Mouse (Mus musculus) liver, embryonic 16.5 days (tissue): ENCODE results near the gene Nomo1. TPM values are rescaled to one million over a fixed set of nuclear protein-coding genes. Genes with fewer than 3 reads are reported as not detected.

Experiments used
- ATAC-seq: fragments of 200-750 bp; cut with Nextera tagmentation; 2 replicates; pipeline ENCODE4 v1.8.0; 2017; ENCODE audit warnings: low read depth, mild to moderate bottlenecking, moderate number of reproducible peaks, moderate library complexity
- H3K27ac ChIP-seq: fragments of 300-500 bp; sonication (generic); 2 replicates; pipeline ENCODE4 v1.5.1; 2014; ENCODE audit warnings: mild to moderate bottlenecking, low read length
- H3K27me3 ChIP-seq: fragments of 300-500 bp; sonication (generic); 2 replicates; pipeline ENCODE4 v1.6.1; 2014; ENCODE audit warnings: low read depth, low read length, mixed read lengths; ENCODE audit not compliant: control insufficient read depth, insufficient read depth
- H3K36me3 ChIP-seq: fragments of 300-500 bp; sonication (generic); 2 replicates; pipeline ENCODE4 v1.6.1; 2014; ENCODE audit warnings: mild to moderate bottlenecking; ENCODE audit not compliant: control insufficient read depth, insufficient read depth
- H3K4me1 ChIP-seq: fragments of 300-500 bp; sonication (generic); 2 replicates; pipeline ENCODE4 v1.6.1; 2014; ENCODE audit warnings: low read depth, low read length, mixed read lengths; ENCODE audit not compliant: control insufficient read depth
- H3K4me2 ChIP-seq: fragments of 300-500 bp; sonication (generic); 2 replicates; pipeline ENCODE4 v1.6.1; 2014; ENCODE audit warnings: low read depth, low read length, mixed read lengths
- H3K4me3 ChIP-seq: fragments of 300-500 bp; sonication (generic); 2 replicates; pipeline ENCODE4 v1.5.1; 2014; ENCODE audit warnings: low read depth, mild to moderate bottlenecking, low read length
- H3K9ac ChIP-seq: fragments of 300-500 bp; sonication (generic); 2 replicates; pipeline ENCODE4 v1.6.1; 2014; ENCODE audit warnings: low read depth, low read length
- H3K9me3 ChIP-seq: fragments of 300-500 bp; sonication (generic); replicated peaks from 2 replicates; pipeline ENCODE4 v1.6.1; 2016; ENCODE audit warnings: low read length; ENCODE audit not compliant: control insufficient read depth
- WGBS: fragments of 180-500 bp; shearing (Covaris S2); extraction: QIAGEN DNeasy Blood & Tissue Kit; methylation state at CpG from one replicate; pipeline ENCODE4 v1.1.7; 2014; ENCODE audit not compliant: insufficient replicate concordance; 5-methylcytosine and 5-hydroxymethylcytosine counted together
- polyA plus RNA-seq: library from polyadenylated mRNA; unstranded; fragments of >200 nt; fragmentation: Nextera tagmentation; extraction: Ambion mirVana; gene quantifications from 2 replicates; pipeline ENCODE4 v1.2.1, GENCODE M21; 2015

The Nomo1 gene
- polyA plus RNA-seq, 1 experiment from 2014 or later: 23.4 TPM

DNA sequence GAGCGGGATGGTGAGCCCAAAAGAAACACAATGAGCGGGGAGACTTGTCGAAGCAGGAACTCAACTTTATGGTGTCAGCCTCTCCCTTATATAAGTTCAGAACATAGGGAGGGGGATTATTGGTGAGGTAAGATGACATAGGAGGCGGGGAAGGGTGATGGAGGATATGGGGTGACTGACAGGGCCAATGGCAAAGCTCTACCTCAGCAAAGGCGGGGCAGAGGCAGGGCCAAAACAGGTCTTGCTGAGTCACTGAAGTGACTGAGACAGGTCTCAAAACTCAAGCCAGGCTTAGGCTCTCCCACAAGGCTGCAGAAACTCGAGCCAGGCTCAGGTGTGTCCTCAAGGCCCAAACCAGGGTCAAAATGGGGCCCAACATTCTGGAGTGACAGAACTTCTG, 52.9 kb downstream of the Nomo1 start:
- H3K36me3 ChIP-seq: no peaks in the 10 kb centered on the region
- ATAC-seq: no peak
- no peaks in the 10 kb centered on the region for H3K27me3 ChIP-seq
- no peak overlapping the region for H3K9ac ChIP-seq
- no peak overlapping the region for H3K4me3 ChIP-seq
- no peak overlapping the region for H3K4me2 ChIP-seq
- H3K27ac ChIP-seq: no peak overlapping the region
- no peaks in the 10 kb centered on the region for H3K9me3 ChIP-seq
- no peaks in the 10 kb centered on the region for H3K4me1 ChIP-seq
- 69% methylated on average over 6 of the region's 6 CpGs for WGBS

DNA sequence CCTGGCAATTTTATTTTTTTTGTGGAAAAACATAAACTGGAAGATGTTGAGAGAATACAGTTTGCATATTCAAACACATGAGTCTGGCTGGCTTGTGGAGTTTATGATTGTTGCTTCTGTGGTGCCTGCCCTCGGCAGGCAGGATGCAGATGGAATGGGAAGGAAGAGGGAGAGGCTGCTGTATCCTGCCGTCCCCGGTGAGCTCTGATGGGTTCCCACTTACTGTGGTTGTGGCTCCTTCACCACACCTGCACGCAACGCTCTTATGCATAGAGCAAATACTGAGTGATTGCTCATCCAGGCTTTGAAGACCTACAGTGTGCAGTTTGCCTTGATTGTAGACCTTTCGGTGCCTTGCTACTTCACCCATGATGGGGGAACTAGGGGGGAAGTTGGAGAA, 54.7 kb downstream of the Nomo1 start:
- Histone ChIP-seq H3K9me3 (no peaks in the 10 kb centered on the region), H3K4me2 (no peak overlapping the region), H3K9ac (no peak overlapping the region), H3K4me1 (no peaks in the 10 kb centered on the region), H3K27me3 (no peaks in the 10 kb centered on the region), H3K27ac (no peak overlapping the region), H3K36me3 (no peaks in the 10 kb centered on the region), H3K4me3 (no peak overlapping the region)
- 38% methylated on average over 6 of the region's 6 CpGs for WGBS
- ATAC-seq: no peak

DNA sequence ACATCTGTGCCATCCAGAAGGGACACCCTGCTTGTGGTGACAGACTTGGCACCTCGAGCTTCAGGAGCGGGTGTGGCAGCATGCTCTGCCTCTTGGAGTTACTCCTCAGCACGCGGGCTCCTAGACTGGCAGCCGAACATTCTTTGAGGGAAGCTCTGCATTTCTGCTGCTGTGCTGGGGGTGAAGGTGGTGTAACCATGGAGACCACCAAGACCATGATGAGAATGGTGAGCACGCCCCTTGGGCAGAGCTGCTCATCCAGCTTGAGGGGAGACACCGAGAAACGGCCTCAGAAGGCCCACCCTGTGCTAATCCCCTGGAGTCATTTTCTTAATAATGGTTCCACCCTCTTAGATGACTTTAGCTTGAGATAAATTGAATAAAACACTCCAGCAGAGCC, 59.3 kb downstream of the Nomo1 start:
- Histone ChIP-seq H3K4me1 (no peaks in the 10 kb centered on the region), H3K27ac (no peak overlapping the region), H3K27me3 (no peaks in the 10 kb centered on the region), H3K36me3 (no peaks in the 10 kb centered on the region), H3K4me2 (no peak overlapping the region), H3K9ac (no peak overlapping the region), H3K9me3 (no peaks in the 10 kb centered on the region), H3K4me3 (no peak overlapping the region)
- no peak for ATAC-seq
- 52% methylated on average over 8 of the region's 8 CpGs for WGBS

DNA sequence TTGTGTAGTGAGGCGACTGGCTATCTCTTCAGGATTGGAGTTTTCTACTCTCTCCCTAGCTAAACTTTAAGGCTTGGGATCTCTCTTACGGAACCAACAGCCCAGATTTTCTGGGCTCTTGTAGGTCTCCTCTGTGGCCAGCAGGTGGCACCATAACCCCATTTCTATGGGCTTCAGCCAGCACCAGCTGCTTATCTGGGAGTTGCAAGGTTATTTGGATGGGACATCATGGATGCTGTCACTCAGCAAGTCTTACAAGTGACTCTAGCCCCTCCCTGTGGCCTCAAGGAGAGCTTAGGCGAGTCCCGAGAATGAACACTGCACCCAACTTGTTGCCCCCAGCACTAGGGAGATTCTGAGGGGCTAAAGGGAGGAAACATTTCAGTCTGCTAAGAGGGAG, 62.6 kb downstream of the Nomo1 start:
- no peak for ATAC-seq
- WGBS: 2% methylated on average over 4 of the region's 4 CpGs
- no peak overlapping the region for H3K4me2 ChIP-seq

DNA sequence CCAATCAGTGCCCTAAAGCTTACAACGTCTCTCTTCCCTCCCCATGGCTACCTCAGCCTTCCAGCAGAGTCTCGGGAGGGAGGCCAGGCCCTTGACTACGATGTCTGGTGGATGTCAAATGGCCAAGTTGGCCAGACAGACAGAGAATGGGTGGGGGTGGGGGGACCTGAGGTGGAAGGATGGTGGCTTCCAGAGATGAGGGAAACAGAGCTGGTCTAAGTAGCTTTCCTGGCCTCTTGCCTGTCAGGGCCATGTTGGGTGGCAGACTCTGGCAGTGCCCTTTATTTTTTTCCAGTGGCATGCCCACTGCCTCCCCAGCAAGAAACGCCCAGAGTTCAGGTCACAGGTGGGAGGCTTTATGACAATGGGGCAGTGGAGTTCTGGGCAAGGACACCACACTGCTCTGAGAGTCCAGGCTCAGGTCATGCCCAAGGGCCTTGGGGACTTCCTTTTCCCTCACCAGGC, 63.9 kb downstream of the Nomo1 start:
- no peak overlapping the region for H3K27ac ChIP-seq
- 48% methylated on average over 4 of the region's 4 CpGs for WGBS
- no peak overlapping the region for H3K4me2 ChIP-seq
- H3K9ac ChIP-seq: no peak overlapping the region
- H3K36me3 ChIP-seq: no peaks in the 10 kb centered on the region
- H3K4me3 ChIP-seq: no peak overlapping the region
- no peaks in the 10 kb centered on the region; the same call in 1 of the 2 replicates for H3K4me1 ChIP-seq
- no peak for ATAC-seq
- peaks cover 6% of the 10 kb centered on the region for H3K27me3 ChIP-seq
- no peaks in the 10 kb centered on the region for H3K9me3 ChIP-seq

More for the DNA sequence above, 62.6 kb downstream of the Nomo1 start:
- Histone ChIP-seq H3K27ac (no peak overlapping the region), H3K4me3 (no peak overlapping the region), H3K9ac (no peak overlapping the region), H3K4me1 (no peaks in the 10 kb centered on the region; the same call in 1 of the 2 replicates), H3K36me3 (no peaks in the 10 kb centered on the region), H3K9me3 (no peaks in the 10 kb centered on the region), H3K27me3 (peaks cover 6% of the 10 kb centered on the region)

DNA sequence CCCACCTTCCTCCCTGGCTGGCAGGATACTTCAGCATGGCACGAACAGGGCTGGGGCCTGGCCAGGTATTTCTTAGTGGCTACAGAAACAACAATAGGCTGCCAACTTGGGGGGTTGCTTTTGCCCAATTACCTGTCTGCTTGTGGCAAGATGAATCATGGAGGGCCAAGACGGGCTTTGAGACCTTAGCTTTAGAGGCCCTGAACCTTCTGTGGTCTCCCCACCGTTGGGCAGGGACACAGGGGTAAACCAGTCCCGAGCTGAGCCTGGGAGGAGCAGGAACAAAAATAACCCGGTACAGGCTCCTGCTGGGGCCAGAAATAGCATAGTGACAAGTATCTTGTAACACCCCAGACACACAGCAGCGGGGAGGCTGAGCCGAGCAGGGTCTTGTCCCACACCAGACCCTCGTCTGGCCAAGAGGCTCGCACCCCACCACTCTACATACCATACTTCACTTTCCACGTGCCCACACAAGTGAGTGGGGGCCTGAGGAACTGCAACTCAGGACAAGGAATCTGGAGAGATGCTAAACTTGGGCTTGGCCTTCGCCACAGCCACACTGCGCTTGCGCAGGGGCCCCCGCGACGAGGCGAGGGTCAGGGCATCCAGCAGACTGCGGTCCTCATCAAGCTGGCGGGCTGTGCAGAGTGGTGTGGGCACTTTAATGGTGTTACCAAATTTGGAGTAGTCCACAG, 64.9 kb downstream of the Nomo1 start:
- H3K9ac ChIP-seq: no peak overlapping the region
- H3K36me3 ChIP-seq: no peaks in the 10 kb centered on the region
- H3K27ac ChIP-seq: no peak overlapping the region
- H3K9me3 ChIP-seq: no peaks in the 10 kb centered on the region
- no peak overlapping the region for H3K4me3 ChIP-seq
- H3K4me2 ChIP-seq: no peak overlapping the region
- peaks cover 6% of the 10 kb centered on the region for H3K27me3 ChIP-seq
- 64% methylated on average over 19 of the region's 19 CpGs for WGBS
- no peaks in the 10 kb centered on the region; the same call in 1 of the 2 replicates for H3K4me1 ChIP-seq
- ATAC-seq: no peak

DNA sequence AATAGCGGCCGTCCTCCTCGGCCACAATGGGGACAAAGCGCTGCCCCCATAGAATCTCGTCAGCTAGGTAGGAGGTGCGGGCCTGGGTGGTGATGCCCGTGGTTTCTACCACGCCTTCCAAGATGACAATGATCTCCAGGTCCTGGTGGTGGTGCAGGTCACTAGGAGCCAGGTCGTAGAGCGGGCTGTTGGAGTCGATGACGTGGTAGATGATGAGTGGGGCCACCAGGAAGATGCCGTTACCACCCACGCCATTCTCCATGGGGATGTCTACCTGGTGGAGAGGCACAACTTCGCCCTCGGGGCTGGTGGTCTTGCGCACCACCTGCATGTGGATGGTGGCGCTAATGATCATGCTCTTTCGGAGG, 65.4 kb downstream of the Nomo1 start:
- H3K9me3 ChIP-seq: no peaks in the 10 kb centered on the region
- 74% methylated on average over 19 of the region's 19 CpGs for WGBS
- H3K9ac ChIP-seq: no peak overlapping the region
- H3K4me1 ChIP-seq: no peaks in the 10 kb centered on the region; the same call in 1 of the 2 replicates
- no peak overlapping the region for H3K4me2 ChIP-seq
- ATAC-seq: no peak
- no peak overlapping the region for H3K27ac ChIP-seq
- peaks cover 6% of the 10 kb centered on the region for H3K27me3 ChIP-seq
- H3K4me3 ChIP-seq: no peak overlapping the region
- H3K36me3 ChIP-seq: no peaks in the 10 kb centered on the region

DNA sequence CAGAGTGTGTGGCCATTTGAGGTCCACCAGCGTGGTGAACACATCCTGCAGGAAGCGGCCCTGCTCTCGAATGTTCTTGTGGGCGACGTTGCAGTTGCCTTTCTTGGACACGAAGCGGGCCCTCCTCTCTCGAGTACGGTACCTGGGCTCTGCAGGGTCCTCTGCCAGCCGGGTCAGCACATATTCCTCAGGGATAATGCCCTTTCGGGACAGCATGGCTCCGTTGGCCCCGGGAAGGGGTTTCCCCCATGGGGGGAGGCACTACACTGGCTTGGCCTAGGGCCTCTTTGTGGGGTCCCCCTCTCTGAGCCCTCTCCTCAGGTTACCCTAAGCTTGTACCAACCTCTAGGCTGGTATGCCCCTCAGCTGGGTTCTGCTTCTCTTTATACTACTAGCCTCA, 66.2 kb downstream of the Nomo1 start:
- Histone ChIP-seq H3K4me1 (no peaks in the 10 kb centered on the region; the same call in 1 of the 2 replicates), H3K27ac (no peak overlapping the region), H3K27me3 (peaks cover 6% of the 10 kb centered on the region), H3K4me2 (no peak overlapping the region), H3K9ac (no peak overlapping the region), H3K9me3 (no peaks in the 10 kb centered on the region), H3K36me3 (no peaks in the 10 kb centered on the region), H3K4me3 (no peak overlapping the region)
- 57% methylated on average over 13 of the region's 13 CpGs for WGBS
- ATAC-seq: no peak

DNA sequence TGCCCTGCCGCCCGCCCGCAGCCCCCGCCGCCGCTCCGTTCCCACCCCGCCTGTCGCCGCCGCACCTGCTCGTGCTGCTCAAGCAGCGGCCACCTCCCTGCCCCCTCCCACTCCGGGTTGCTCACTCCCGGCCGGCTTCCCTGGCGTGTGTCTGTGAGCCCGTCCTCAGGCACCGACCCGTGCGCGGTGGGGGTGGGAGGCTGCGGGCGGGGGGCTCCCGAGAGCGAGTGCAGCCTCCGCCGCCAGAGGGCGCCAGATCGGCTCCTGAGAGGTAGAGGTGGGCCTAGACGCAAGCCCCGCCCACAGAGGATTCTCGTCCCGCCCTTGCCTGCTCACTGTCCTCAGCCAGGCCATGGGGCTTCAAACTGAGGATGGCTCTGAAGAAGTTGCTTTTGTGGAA, 67.1 kb downstream of the Nomo1 start, which contains the start of gene Kcnj11:
Gene Kcnj11, minus strand, starts transcription at position 202 of the 400 bp plus-strand sequence.
- no peaks in the 10 kb centered on the region for H3K9me3 ChIP-seq
- under 1% methylated on average over 30 of the region's 34 CpGs for WGBS
- peak within 1 kb of the TSS; percentile 45 for H3K4me3 ChIP-seq
- no peak within 1 kb of the TSS for H3K9ac ChIP-seq
- H3K27ac ChIP-seq: no peak within 1 kb of the TSS
- ATAC-seq: peak; percentile 54
- H3K4me1 ChIP-seq: no peaks in the 10 kb centered on the region; the same call in 1 of the 2 replicates
- no peaks in the 10 kb centered on the region for H3K36me3 ChIP-seq
- H3K27me3 ChIP-seq: peaks cover 6% of the 10 kb centered on the region
- peak within 1 kb of the TSS; percentile 56 for H3K4me2 ChIP-seq
